Mouse (Mus musculus): ENCODE data around the gene Wipf3.

GRCm38 (mm10) chr6:54431761-54432160 is 2.4 kb downstream of the Wipf3 start:
- TF ChIP-seq CTCF (IDR thresholded peaks at IDR 0.05; ENCODE audit: insufficient read depth, low read length) (no peak), POLR2A (IDR thresholded peaks at IDR 0.05; ENCODE audit: borderline replicate concordance, extremely low read depth, low read depth, low read length) (no peak)

All from lung, adult 2 months (tissue).